Mouse (Mus musculus): ENCODE data around the gene Olfr901.
"Not testable (repeated sequence)": the region's sequence is repeated elsewhere in the genome, so short reads cannot be mapped to it uniquely, and the experiment has no call there.

Olfr901 gene

DNA sequence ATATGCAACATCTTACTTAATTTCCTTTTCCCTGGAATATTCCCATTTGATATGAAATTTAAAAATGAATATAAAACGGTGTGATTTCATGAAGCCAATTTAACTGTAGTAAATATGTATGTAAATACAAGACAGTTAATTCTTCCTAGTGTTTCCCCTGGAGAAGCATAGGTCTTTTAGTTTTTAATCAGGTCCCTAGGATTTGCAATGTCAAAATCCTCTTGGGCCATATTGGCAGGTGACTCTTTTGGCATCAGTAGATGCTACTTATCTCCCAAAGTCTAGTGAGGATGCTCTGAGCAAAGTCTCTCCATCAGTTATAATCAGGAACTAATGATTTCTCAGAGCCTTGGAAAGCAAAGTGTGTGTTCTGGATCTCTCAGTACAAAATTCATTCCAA, at the start of gene Olfr901:
TSS of gene Olfr901 (plus strand) at position 301 of the 400 bp plus-strand sequence.
- DNase-seq (ENCODE audit: low read depth) = no peak

DNA sequence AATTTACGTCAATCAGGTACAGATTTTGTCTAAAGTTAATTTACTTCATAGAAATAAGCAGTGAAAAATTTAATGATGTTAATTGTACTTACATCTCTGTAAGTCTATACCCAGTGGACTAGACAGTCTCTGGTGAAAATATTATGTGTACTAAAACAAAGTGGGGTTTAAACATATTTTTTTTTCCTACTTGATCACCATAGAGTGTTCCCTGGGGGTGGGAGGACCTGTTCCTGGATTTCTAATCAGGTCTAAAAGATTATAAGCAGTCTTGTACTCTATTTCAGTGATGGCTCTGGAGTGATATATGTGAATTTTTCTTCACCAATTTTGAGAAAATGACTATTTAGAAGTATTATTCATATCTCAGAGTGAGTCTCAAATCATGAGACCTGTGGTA, 27.9 kb upstream of the Olfr901 start, which contains the start of gene Olfr147:
TSS of gene Olfr147 (plus strand) at position 301 of the 400 bp plus-strand sequence.
- no peak for DNase-seq (ENCODE audit: low read depth)

DNA sequence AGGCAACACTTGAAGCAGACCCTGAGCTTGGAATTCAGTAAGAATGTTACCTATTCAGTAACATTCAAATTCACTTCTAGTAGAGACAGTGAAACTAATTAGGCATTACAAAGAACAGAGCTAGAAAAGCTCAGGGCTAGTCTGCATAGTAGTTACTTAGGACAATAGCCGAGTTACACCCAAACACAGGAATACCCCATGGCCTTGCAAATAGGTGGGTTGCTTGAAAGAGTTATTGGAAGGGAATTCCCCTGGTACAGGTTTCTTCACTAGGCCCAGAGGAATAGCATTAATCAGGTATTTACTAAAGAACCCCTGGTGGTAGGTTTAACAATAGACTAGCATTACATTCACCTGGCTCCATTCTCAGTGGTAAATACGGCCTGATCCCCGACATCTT, 21.8 kb upstream of the Olfr901 start:
- not testable (repeated sequence) for DNase-seq (ENCODE audit: low read depth)

DNA sequence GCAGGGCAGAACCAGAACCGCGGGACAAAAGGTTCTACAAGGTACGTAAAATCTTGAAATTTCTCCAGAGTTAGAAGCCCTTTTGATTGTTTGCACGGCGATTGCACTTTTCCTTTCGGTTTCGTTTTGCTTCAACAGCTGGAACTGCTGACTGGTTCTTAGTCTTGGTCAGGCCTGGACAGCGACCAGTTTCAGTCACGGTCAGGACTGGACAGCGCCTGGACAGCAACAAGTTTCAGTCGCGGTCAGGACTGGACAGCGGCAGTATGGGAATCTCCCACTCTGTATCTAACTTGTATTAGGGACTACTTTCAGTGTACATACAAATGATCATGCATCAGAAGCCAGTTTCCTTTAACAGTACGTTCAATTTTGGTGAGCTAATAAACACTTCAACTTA, 15.8 kb upstream of the Olfr901 start:
- DNase-seq (ENCODE audit: low read depth) = not testable (repeated sequence)

DNA sequence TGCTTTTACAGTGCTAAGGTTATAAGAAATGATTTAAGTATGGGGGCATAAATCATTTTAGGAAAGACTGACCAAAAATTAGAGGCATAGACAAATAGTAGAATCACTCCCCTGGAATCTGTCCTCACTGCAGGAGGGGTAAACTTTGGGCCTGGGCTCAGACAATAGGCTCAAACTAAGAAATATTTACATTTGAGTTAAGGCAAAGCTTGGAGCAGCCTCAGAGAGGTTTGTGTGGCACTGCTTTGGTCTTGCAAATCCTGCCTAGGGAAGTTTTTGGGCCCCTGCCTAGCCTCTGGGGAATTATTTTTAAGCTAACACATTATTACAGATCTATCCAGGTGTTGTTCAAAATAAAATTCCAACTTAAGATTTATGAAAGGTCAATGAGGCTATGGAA, 5.5 kb upstream of the Olfr901 start:
- no peak for DNase-seq (ENCODE audit: low read depth)

DNA sequence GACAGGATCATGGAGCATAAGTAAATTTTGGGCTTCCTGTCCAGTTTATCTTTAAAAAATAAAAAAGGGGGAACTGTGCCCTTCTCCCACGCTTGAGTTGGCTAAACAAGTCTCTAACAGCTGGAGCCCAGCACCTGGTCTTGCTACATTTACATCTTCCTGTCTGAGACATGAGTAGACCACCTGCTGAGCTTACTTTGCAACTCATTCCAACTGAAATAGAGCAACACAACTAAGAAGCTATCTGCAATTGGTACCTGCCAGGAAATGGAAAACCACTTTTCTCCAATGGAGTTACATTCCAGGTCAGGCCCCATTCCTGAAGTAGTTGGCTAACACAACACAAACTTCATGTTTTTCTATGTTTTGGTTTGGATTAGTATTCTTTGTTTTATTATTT, 2.2 kb upstream of the Olfr901 start:
- no peak for DNase-seq (ENCODE audit: low read depth)

DNA sequence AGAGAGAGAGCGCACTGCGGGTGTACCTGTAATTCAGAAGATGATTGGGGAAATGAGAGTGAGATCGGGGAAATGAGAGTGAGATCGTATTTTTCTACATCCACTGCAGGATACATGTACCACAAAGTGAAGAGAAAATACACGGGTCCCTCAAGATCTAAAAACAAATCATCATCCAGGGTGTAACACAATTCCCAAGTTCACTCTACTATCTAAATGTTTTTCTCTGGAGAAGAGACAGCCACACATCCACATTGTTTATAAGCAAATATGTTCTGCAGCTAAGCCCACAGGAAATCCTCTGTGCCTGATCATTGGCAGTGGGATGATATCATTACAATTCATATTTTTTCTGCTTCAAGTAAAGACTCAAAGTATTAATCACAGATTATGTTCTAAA, 18.1 kb downstream of the Olfr901 start, which contains the start of gene Olfr902:
TSS of gene Olfr902 (plus strand) at position 301 of the 400 bp plus-strand sequence.
- no peak for DNase-seq (ENCODE audit: low read depth)

DNA sequence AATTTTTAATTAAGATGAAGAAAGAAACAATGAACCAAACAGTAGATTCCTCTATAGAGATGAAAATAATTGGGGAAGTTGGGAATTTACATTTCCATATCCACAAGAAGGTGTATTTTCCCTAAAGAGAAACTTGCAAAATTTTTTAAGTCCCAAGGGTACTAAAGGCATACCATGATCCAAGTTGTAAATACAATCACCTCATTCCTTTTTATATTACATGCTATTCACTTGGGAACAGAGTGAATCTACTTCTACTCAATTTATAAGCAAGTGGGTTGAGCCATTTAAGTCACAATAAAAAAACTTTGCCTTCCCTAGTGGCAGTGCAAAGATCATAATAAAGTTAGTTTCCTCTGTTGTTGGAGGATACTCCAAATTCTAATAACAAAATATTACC, 33.6 kb downstream of the Olfr901 start, which contains the start of gene Olfr904:
TSS of gene Olfr904 (plus strand) at position 301 of the 400 bp plus-strand sequence.
- no peak for DNase-seq (ENCODE audit: low read depth)

DNA sequence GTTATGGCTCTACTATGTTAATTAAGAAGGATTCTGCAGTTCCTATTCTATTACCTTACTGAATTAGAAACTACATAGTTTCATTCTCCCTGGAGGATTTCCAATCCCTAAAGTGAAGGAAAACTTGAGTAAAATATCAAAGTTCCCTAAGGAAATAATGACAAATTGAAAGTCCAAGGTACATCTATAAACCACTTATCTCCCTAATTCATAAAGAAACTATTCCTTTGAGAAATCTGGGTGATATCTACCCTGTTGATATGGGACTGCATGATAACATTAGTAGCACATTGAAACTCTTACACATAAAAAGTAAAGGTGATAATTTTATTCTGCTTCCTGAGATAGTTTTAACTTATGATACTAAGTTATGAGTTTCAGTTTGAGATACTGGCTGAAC, 41.6 kb downstream of the Olfr901 start, which contains the start of gene Olfr905:
TSS of gene Olfr905 (plus strand) at position 301 of the 400 bp plus-strand sequence.
- DNase-seq (ENCODE audit: low read depth) = no peak
